Comparison of ENCODE assay signal across 10 mouse cellular contexts in the genomic region with DNA sequence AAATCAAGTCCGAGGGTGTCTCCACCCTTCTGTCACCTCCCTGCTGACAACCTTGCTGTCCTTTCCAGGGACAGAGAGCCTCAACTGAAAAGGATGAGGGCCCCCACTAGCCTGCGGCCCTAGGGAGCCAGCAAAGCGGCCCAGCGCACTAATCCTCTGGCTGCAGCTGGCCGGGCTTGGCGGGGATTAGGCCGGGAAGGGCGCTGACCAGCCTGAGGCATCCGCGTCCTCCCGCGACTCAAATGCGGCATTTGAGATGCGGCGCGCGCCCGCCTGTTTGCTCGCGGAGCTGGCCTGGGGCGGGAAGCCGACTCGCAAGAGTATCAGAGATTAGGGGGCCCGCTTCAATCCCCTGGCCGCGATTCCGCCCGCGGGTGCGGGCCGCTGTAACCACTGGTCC. TPM values are rescaled to one million over a fixed set of nuclear protein-coding genes. Genes with fewer than 3 reads are reported as not detected.
DNase-seq lines count a peak whose midpoint lies in the region; ATAC-seq and TF ChIP-seq lines count a peak whose summit lies in the region.
"Had no signal": no experiment of that assay in that cellular context is flagged by ENCODE, and none has a peak within 500 bp of the region (broad histone marks: within the 10 kb centered on the region; RNA-seq: fewer than 3 reads in every experiment).

No protein-coding gene starts in this region.

- peaks cover 7% of the 10 kb centered on the region for H3K4me1 ChIP-seq in heart, embryonic 13.5 days
- H3K4me1 ChIP-seq in ES-E14 (ENCODE audit: control insufficient read depth in 2 of 2, insufficient read depth in 2 of 2, low read length in 2 of 2, poor library complexity in 1 of 2): peaks cover 0 to 3% of the 10 kb centered on the region in 2 experiments; a peak in 1 of 4 replicates
- peaks cover 13% of the 10 kb centered on the region for H3K4me1 ChIP-seq in forebrain, embryonic 12.5 days
- H3K4me1 ChIP-seq in midbrain, embryonic 11.5 days (ENCODE audit: control insufficient read depth, insufficient read depth, low read length): peaks cover 15% of the 10 kb centered on the region; the same call in 1 of the 2 replicates

- ATAC-seq in heart, embryonic 13.5 days (ENCODE audit: extremely low read depth, insufficient number of reproducible peaks, low FRiP score, low TSS enrichment): no peak
- ATAC-seq in forebrain, embryonic 12.5 days (ENCODE audit: low FRiP score): 0 out of 2 replicates have a peak, but pooled peaks have one; percentile 20
- ATAC-seq in midbrain, embryonic 11.5 days (ENCODE audit: low FRiP score): peak; percentile 79

- H3K4me2 ChIP-seq in heart, embryonic 13.5 days: peak overlapping the region; percentile 64
- H3K4me2 ChIP-seq in forebrain, embryonic 12.5 days: peak overlapping the region; percentile 51
- H3K4me2 ChIP-seq in midbrain, embryonic 11.5 days: peak overlapping the region; percentile 49

- no peak for DNase-seq in heart, postnatal 10 days
- no peak for DNase-seq in ES-E14 (ENCODE audit: low read depth, low spot score)
- peak; percentile 94 for DNase-seq in midbrain, embryonic 11.5 days (ENCODE audit: low spot score, missing footprints)
- DNase-seq in frontal cortex, postnatal 36 days (ENCODE audit: low spot score in 2 of 2): no peak
- no peak for DNase-seq in left cerebral cortex, postnatal 25 days (ENCODE audit: low spot score in 2 of 2)
- DNase-seq in layer of hippocampus, postnatal 36 days: no peak

- no peaks in the 10 kb centered on the region for H3K9me3 ChIP-seq in heart, embryonic 13.5 days
- no peaks in the 10 kb centered on the region for H3K9me3 ChIP-seq in ES-E14 (ENCODE audit: control insufficient read depth, insufficient read depth, low read depth, low read length)
- no peaks in the 10 kb centered on the region for H3K9me3 ChIP-seq in forebrain, embryonic 12.5 days
- H3K9me3 ChIP-seq in midbrain, embryonic 11.5 days (ENCODE audit: control insufficient read depth, low read length): no peaks in the 10 kb centered on the region

- peaks cover 67% of the 10 kb centered on the region for H3K27me3 ChIP-seq in heart, embryonic 13.5 days (replicated peaks)
- H3K27me3 ChIP-seq in forebrain, embryonic 12.5 days: peaks cover 52% of the 10 kb centered on the region
- H3K27me3 ChIP-seq in midbrain, embryonic 11.5 days (ENCODE audit: control insufficient read depth, insufficient read depth, low read length): peaks cover 22% of the 10 kb centered on the region

- in situ Hi-C loops in ES-E14 (cut with MboI; ENCODE audit: low sequenced_read_pairs in 2 of 2, unreplicated experiment in 2 of 2): loop anchor here in 1 of 2 experiments (25.0 kb wide), 1 partner anchor 247 kb away; no protein-coding TSS in a partner anchor

- peak overlapping the region; percentile 45 for H3K9ac ChIP-seq in heart, embryonic 13.5 days
- H3K9ac ChIP-seq in ES-E14 (ENCODE audit: insufficient read depth, low read depth, low read length, poor library complexity, severe bottlenecking): peak overlapping the region; percentile 46
- H3K9ac ChIP-seq in forebrain, embryonic 12.5 days: peak overlapping the region; percentile 49
- peak overlapping the region; percentile 47 for H3K9ac ChIP-seq in midbrain, embryonic 11.5 days (ENCODE audit: low read length)

- no peaks in the 10 kb centered on the region for H3K36me3 ChIP-seq in heart, embryonic 13.5 days
- no peaks in the 10 kb centered on the region for H3K36me3 ChIP-seq in ES-E14 (ENCODE audit: control insufficient read depth, insufficient read depth, low read length, poor library complexity, severe bottlenecking)
- no peaks in the 10 kb centered on the region for H3K36me3 ChIP-seq in forebrain, embryonic 12.5 days (replicated peaks)
- H3K36me3 ChIP-seq in midbrain, embryonic 11.5 days (ENCODE audit: control insufficient read depth, insufficient read depth, low read length): no peaks in the 10 kb centered on the region

- intact Hi-C loops in heart, postnatal 10 days (cut with DNase I): loop anchor here (10.0 kb wide), 1 partner anchor 374 kb away; no protein-coding TSS in a partner anchor
- intact Hi-C loops in left cerebral cortex, postnatal 25 days (cut with DNase I): no loop called here

- H3K4me3 ChIP-seq in heart, embryonic 13.5 days: peak overlapping the region; percentile 40
- H3K4me3 ChIP-seq in ES-E14 (ENCODE audit: insufficient read depth in 1 of 2, low read depth in 1 of 2, low read length in 2 of 2, poor library complexity in 1 of 2, severe bottlenecking in 1 of 2): peak overlapping the region; percentile 35 to 55
- peak overlapping the region; percentile 28 for H3K4me3 ChIP-seq in forebrain, embryonic 12.5 days (replicated peaks)
- peak overlapping the region; percentile 14 for H3K4me3 ChIP-seq in midbrain, embryonic 11.5 days (ENCODE audit: low read depth, low read length)

- H3K27ac ChIP-seq in heart, embryonic 13.5 days (replicated peaks): no peak overlapping the region
- no peak overlapping the region for H3K27ac ChIP-seq in ES-E14 (ENCODE audit: insufficient read depth, low read depth, low read length, poor library complexity, severe bottlenecking)
- no peak overlapping the region for H3K27ac ChIP-seq in forebrain, embryonic 12.5 days
- H3K27ac ChIP-seq in midbrain, embryonic 11.5 days (ENCODE audit: low read depth, low read length): no peak overlapping the region

- 2% methylated on average over 31 of the region's 31 CpGs for WGBS in heart, embryonic 13.5 days
- WGBS in forebrain, embryonic 12.5 days: under 1% methylated on average over 31 of the region's 31 CpGs
- under 1% methylated on average over 31 of the region's 31 CpGs for WGBS in midbrain, embryonic 11.5 days

TF ChIP-seq in ES-E14, 5 proteins besides CTCF, POLR2A, EP300 and RAD21:
- no peak for TF ChIP-seq ZNF384 (IDR thresholded peaks at IDR 0.05; ENCODE audit: low read depth, low read length)
- no peak for TF ChIP-seq HCFC1 (IDR thresholded peaks at IDR 0.05; ENCODE audit: borderline replicate concordance, insufficient read depth, low read length)
- no peak for TF ChIP-seq ZC3H11A (IDR thresholded peaks at IDR 0.05; ENCODE audit: borderline replicate concordance, low read depth, low read length)
- no peak for TF ChIP-seq MAFK (IDR thresholded peaks at IDR 0.05; ENCODE audit: insufficient read depth, low read depth, low read length)
- no peak for TF ChIP-seq CHD2 (IDR thresholded peaks at IDR 0.05; ENCODE audit: low read depth, low read length)

RNA-seq across cellular contexts. Expression of a gene that starts 14.7 kb away (rescaled TPM):
- not detected in 2 replicates for polyA plus RNA-seq in heart, embryonic 13.5 days (2015; fragmentation: Nextera tagmentation; extraction: Ambion mirVana)
- total RNA-seq in heart, postnatal 10 days (2021): not detected
- not detected in 2 replicates for total RNA-seq in ES-E14 (2012; rRNA removed)
- polyA plus RNA-seq in forebrain, embryonic 12.5 days (2016; fragmentation: Nextera tagmentation; extraction: Ambion mirVana): not detected in 2 replicates
- not detected in 2 replicates for polyA plus RNA-seq in midbrain, embryonic 11.5 days (2014; fragmentation: Nextera tagmentation; extraction: Ambion mirVana)
- not detected for total RNA-seq in left cerebral cortex, postnatal 25 days (2021)
- total RNA-seq in layer of hippocampus, postnatal 36 days (2021): not detected
- polyA plus RNA-seq: cortical plate, adult 2 months; liver, embryonic 16.5 days had no signal

RNA-seq across cellular contexts. Expression of a gene that starts 22.8 kb away (rescaled TPM):
- polyA plus RNA-seq in heart, embryonic 13.5 days (2015; fragmentation: Nextera tagmentation; extraction: Ambion mirVana): 38.0 and 39.6 TPM in 2 replicates
- 10 to 100 TPM; 11.1 to 12.5 TPM for total RNA-seq in heart, postnatal 10 days (2021)
- total RNA-seq in ES-E14 (2012; rRNA removed): 94.1 and 125 TPM in 2 replicates
- 49.8 and 51.5 TPM in 2 replicates for polyA plus RNA-seq in forebrain, embryonic 12.5 days (2016; fragmentation: Nextera tagmentation; extraction: Ambion mirVana)
- polyA plus RNA-seq in midbrain, embryonic 11.5 days (2014; fragmentation: Nextera tagmentation; extraction: Ambion mirVana): 52.1 and 52.6 TPM in 2 replicates
- total RNA-seq in left cerebral cortex, postnatal 25 days (2021): 10 to 100 TPM; 38.6 to 39.4 TPM
- total RNA-seq in layer of hippocampus, postnatal 36 days (2021): 10 to 100 TPM; 42.3 to 42.9 TPM

RNA-seq across cellular contexts. Expression of a gene that starts 34.6 kb away (rescaled TPM):
- polyA plus RNA-seq in heart, embryonic 13.5 days (2015; fragmentation: Nextera tagmentation; extraction: Ambion mirVana): 38.7 and 45.2 TPM in 2 replicates
- 10 to 100 TPM; 65.4 to 73.1 TPM for total RNA-seq in heart, postnatal 10 days (2021)
- total RNA-seq in ES-E14 (2012; rRNA removed): 10.7 and 13.4 TPM in 2 replicates
- 6.8 and 8.2 TPM in 2 replicates for polyA plus RNA-seq in forebrain, embryonic 12.5 days (2016; fragmentation: Nextera tagmentation; extraction: Ambion mirVana)
- 4.2 and 4.7 TPM in 2 replicates for polyA plus RNA-seq in midbrain, embryonic 11.5 days (2014; fragmentation: Nextera tagmentation; extraction: Ambion mirVana)
- 10 to 100 TPM; 65.7 to 66.8 TPM for total RNA-seq in left cerebral cortex, postnatal 25 days (2021)
- 10 to 100 TPM; 49.1 to 52.6 TPM for total RNA-seq in layer of hippocampus, postnatal 36 days (2021)

RNA-seq across cellular contexts. Expression of a gene that starts 42.3 kb away (rescaled TPM):
- polyA plus RNA-seq in heart, embryonic 13.5 days (2015; fragmentation: Nextera tagmentation; extraction: Ambion mirVana): 347 and 413 TPM in 2 replicates
- total RNA-seq in heart, postnatal 10 days (2021): 100 to 1,000 TPM; 160 to 172 TPM
- total RNA-seq in ES-E14 (2012; rRNA removed): 493 and 584 TPM in 2 replicates
- 610 and 617 TPM in 2 replicates for polyA plus RNA-seq in forebrain, embryonic 12.5 days (2016; fragmentation: Nextera tagmentation; extraction: Ambion mirVana)
- polyA plus RNA-seq in midbrain, embryonic 11.5 days (2014; fragmentation: Nextera tagmentation; extraction: Ambion mirVana): 666 and 672 TPM in 2 replicates
- 100 to 1,000 TPM; 206 to 214 TPM for total RNA-seq in left cerebral cortex, postnatal 25 days (2021)
- 100 to 1,000 TPM; 225 to 226 TPM for total RNA-seq in layer of hippocampus, postnatal 36 days (2021)

RNA-seq across cellular contexts. Expression of a gene that starts 42.8 kb away (rescaled TPM):
- polyA plus RNA-seq in heart, embryonic 13.5 days (2015; fragmentation: Nextera tagmentation; extraction: Ambion mirVana): 31.6 and 39.2 TPM in 2 replicates
- total RNA-seq in heart, postnatal 10 days (2021): 10 to 100 TPM; 17.9 to 19.4 TPM
- 17.2 and 23.4 TPM in 2 replicates for total RNA-seq in ES-E14 (2012; rRNA removed)
- 33.0 and 34.0 TPM in 2 replicates for polyA plus RNA-seq in forebrain, embryonic 12.5 days (2016; fragmentation: Nextera tagmentation; extraction: Ambion mirVana)
- 24.6 and 29.4 TPM in 2 replicates for polyA plus RNA-seq in midbrain, embryonic 11.5 days (2014; fragmentation: Nextera tagmentation; extraction: Ambion mirVana)
- total RNA-seq in left cerebral cortex, postnatal 25 days (2021): 10 to 100 TPM; 25.6 to 28.5 TPM
- total RNA-seq in layer of hippocampus, postnatal 36 days (2021): 10 to 100 TPM; 14.1 to 16.0 TPM
